Mouse (Mus musculus): ENCODE measurements around the gene Hsd3b1. TPM values are rescaled to one million over a fixed set of nuclear protein-coding genes. Genes with fewer than 3 reads are reported as not detected.

Hsd3b1 gene
- total RNA-seq (2023) = not detected in 2 replicates

GRCm38 (mm10) chr3:98859576-98859975 is at the start of gene Hsd3b1:
Gene Hsd3b1 (minus strand): TSS chr3:98859794.

GRCm38 (mm10) chr3:98893057-98893772 is 33.6 kb upstream of the Hsd3b1 start, which contains the start of gene Hao2:
Gene Hao2 (minus strand): TSS chr3:98893239.

GRCm38 (mm10) chr3:98814101-98814670 is 45.4 kb downstream of the Hsd3b1 start, which contains the start of gene Hsd3b6:
Gene Hsd3b6 (minus strand): TSS chr3:98814443.

Other genes with a start within 250 kb of the Hsd3b1 start
- gene Hsd3b5, start 229.5 kb downstream of the Hsd3b1 start, total RNA-seq (2023) = not detected in 2 replicates
- gene Hsd3b2, start 135.3 kb downstream of the Hsd3b1 start, total RNA-seq (2023) = not detected in 2 replicates
- not detected in 2 replicates for gene Hsd3b3, start 96.7 kb downstream of the Hsd3b1 start, total RNA-seq (2023)
- not detected in 2 replicates for gene Hsd3b6, start 45.4 kb downstream of the Hsd3b1 start, total RNA-seq (2023)
- not detected in 2 replicates for gene Hao2, start 33.4 kb upstream of the Hsd3b1 start, total RNA-seq (2023)